Mouse (Mus musculus) stomach, embryonic 14.5 days (tissue): ENCODE data around the gene Magohb. TPM values are rescaled to one million over a fixed set of nuclear protein-coding genes. Genes with fewer than 3 reads are reported as not detected.

ENCODE experiments used
- ATAC-seq: fragments of 200-750 bp; cut with Nextera tagmentation; 2 replicates; pipeline ENCODE4 v1.8.0; 2017; ENCODE audit warnings: low read depth, moderate TSS enrichment; ENCODE audit not compliant: insufficient number of reproducible peaks, insufficient read depth, low FRiP score
- H3K27ac ChIP-seq: fragments of 300-500 bp; sonication (generic); 2 replicates; pipeline ENCODE4 v1.5.1; 2014; ENCODE audit warnings: mild to moderate bottlenecking, low read length, moderate library complexity, mixed read lengths
- H3K27me3 ChIP-seq: fragments of 300-500 bp; sonication (generic); 2 replicates; pipeline ENCODE4 v1.6.1; 2014; ENCODE audit warnings: low read length, control low read depth, mixed read lengths; ENCODE audit not compliant: control insufficient read depth, insufficient read depth
- H3K36me3 ChIP-seq: fragments of 300-500 bp; sonication (generic); 2 replicates; pipeline ENCODE4 v1.6.1; 2014; ENCODE audit warnings: mild to moderate bottlenecking, control low read depth, low read length, moderate library complexity, mixed read lengths; ENCODE audit not compliant: control insufficient read depth, insufficient read depth
- H3K4me1 ChIP-seq: fragments of 300-500 bp; sonication (generic); 2 replicates; pipeline ENCODE4 v1.6.1; 2014; ENCODE audit warnings: low read length, control low read depth, mixed read lengths; ENCODE audit not compliant: control insufficient read depth, insufficient read depth
- H3K4me2 ChIP-seq: fragments of 300-500 bp; sonication (generic); replicated peaks from 2 replicates; pipeline ENCODE4 v1.6.1; 2014; ENCODE audit warnings: low read depth, low read length, control low read depth
- H3K4me3 ChIP-seq: fragments of 300-500 bp; sonication (generic); 2 replicates; pipeline ENCODE4 v1.5.1; 2014; ENCODE audit warnings: low read depth, low read length, control low read depth
- H3K9ac ChIP-seq: fragments of 300-500 bp; sonication (generic); replicated peaks from 2 replicates; pipeline ENCODE4 v1.6.1; 2014; ENCODE audit warnings: low read depth, mild to moderate bottlenecking, control low read depth, low read length, moderate library complexity, mixed read lengths
- H3K9me3 ChIP-seq: fragments of 300-500 bp; sonication (generic); 2 replicates; pipeline ENCODE4 v1.6.1; 2016; ENCODE audit warnings: low read depth, low read length, control low read depth; ENCODE audit not compliant: control insufficient read depth
- WGBS: fragments of 180-500 bp; shearing (Covaris S2); extraction: QIAGEN DNeasy Blood & Tissue Kit; methylation state at CpG from one replicate; pipeline ENCODE4 v1.1.7; 2014; 5-methylcytosine and 5-hydroxymethylcytosine counted together
- polyA plus RNA-seq: library from polyadenylated mRNA; unstranded; fragments of >200 nt; fragmentation: Nextera tagmentation; extraction: Ambion mirVana; gene quantifications from 2 replicates; pipeline ENCODE4 v1.2.1, GENCODE M21; 2014

Gene Magohb
- polyA plus RNA-seq, 1 experiment from 2014 or later: 63.1 TPM

DNA sequence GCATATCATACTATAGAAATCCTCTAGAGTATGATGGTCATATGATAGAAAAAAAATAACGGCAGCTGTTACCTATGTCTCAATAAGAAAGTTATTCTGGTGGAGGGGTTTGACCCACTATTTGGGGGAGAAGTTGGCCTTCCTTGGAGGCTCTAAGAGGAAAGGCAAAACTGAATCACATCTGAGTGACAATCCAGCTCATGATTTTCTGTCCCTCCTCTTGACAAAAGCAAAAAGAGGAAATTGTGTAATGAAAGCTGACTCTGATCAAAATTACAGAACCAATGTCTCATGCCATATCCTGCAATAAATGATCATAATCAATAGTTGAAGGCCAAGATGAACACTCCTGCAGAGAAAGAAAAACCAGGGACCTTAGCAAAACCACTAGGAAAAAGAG is 20.7 kb downstream of the Magohb start:
- Histone ChIP-seq H3K9ac (no peak overlapping the region), H3K4me3 (no peak overlapping the region), H3K27me3 (no peaks in the 10 kb centered on the region), H3K4me2 (no peak overlapping the region), H3K27ac (no peak overlapping the region), H3K4me1 (no peaks in the 10 kb centered on the region), H3K36me3 (no peaks in the 10 kb centered on the region), H3K9me3 (no peaks in the 10 kb centered on the region)
- WGBS: 88% methylated on average over 1 of the region's 1 CpGs
- no peak for ATAC-seq

DNA sequence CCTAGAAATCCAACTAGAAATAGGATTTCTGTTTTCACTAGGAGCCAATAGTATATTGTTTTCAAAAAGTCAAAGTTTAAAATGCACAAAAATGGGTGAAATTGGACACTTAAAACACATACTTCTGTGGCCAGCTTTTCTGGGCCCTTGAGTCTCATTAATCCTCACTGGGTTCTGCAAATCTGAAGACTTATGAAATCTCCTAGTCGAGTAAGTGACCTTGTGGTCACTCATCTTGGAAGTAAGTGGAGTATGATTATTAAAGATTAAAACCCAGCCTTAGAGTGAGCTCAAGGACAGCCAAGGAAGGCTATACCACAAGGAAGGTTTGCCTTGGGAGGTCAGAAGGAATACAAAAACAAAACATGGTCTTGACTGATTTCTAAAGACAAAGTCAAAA is 22.7 kb downstream of the Magohb start:
- no peaks in the 10 kb centered on the region for H3K9me3 ChIP-seq
- no peaks in the 10 kb centered on the region for H3K36me3 ChIP-seq
- H3K4me3 ChIP-seq: no peak overlapping the region
- no peak overlapping the region for H3K9ac ChIP-seq
- H3K27ac ChIP-seq: no peak overlapping the region
- no peaks in the 10 kb centered on the region for H3K27me3 ChIP-seq
- WGBS: 63% methylated on average over 1 of the region's 1 CpGs
- no peaks in the 10 kb centered on the region for H3K4me1 ChIP-seq
- no peak overlapping the region for H3K4me2 ChIP-seq
- ATAC-seq: no peak

DNA sequence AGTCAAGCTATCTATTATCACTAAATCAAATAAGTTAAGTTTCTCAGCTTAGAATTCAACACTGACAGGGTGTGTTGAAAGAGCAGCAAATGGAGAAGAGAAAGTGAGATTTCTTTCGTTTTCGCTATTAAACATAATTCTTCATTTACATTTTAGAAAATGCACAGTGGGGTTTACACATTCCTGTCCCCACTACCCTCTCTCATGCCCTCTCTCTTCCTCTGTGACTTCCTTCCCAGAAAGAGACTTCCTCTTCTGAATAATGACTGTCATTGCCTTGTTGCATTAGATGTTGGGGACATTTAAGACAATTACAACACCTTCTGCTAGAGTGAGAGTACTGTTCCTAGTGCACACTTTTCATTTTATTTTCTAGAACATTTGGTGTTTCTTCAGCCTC is 23.4 kb downstream of the Magohb start:
- no peak for ATAC-seq
- no peak overlapping the region for H3K9ac ChIP-seq
- no peaks in the 10 kb centered on the region for H3K36me3 ChIP-seq
- H3K4me2 ChIP-seq: no peak overlapping the region
- no peaks in the 10 kb centered on the region for H3K4me1 ChIP-seq
- H3K27ac ChIP-seq: no peak overlapping the region
- 89% methylated on average over 2 of the region's 2 CpGs for WGBS
- no peaks in the 10 kb centered on the region for H3K9me3 ChIP-seq
- no peak overlapping the region for H3K4me3 ChIP-seq
- no peaks in the 10 kb centered on the region for H3K27me3 ChIP-seq

DNA sequence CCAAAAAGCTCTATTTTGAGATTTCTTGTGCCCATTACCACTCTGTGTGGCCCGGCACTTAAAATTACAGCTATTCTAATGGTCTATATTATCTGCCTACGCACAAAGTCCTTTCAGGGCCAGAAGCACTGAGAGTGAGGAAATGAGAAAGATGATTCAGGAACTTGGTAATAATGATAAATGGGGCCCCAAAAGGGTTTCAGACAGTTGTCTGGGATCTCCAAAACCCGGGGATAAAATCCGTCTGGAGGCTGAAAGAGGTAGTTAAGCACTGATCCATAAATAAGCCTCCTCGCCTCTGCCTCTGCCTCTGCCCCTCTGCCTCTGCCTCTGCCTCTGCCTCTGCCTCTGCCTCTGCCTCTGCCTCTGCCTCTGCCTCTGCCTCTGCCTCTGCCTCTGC is 28.9 kb downstream of the Magohb start:
- Histone ChIP-seq H3K27ac (no peak overlapping the region), H3K9me3 (no peaks in the 10 kb centered on the region), H3K9ac (no peak overlapping the region), H3K4me1 (no peaks in the 10 kb centered on the region), H3K27me3 (no peaks in the 10 kb centered on the region), H3K4me3 (no peak overlapping the region), H3K4me2 (no peak overlapping the region), H3K36me3 (no peaks in the 10 kb centered on the region)
- WGBS: 86% methylated on average over 5 of the region's 5 CpGs
- ATAC-seq: no peak

DNA sequence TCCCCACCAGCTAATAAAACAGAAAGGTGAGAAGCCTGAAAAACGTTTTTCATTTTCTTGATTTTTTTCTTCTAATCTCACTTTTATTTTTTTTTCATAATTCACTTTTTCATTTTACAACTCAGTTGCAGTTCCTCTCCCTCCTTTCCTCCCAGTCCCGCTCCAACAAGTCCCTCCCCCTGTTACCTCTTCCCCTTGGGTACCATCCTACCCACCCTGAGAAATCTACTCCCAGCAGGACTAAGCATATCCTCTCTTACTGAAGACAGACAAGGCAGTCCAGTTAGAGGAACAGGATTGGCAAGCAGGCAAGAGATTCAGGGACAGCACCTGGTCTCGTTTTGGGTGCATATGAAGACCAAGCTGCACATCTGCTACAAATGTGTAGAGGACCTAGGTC is 30.3 kb downstream of the Magohb start:
- H3K4me1 ChIP-seq: no peaks in the 10 kb centered on the region
- H3K9ac ChIP-seq: no peak overlapping the region
- H3K4me2 ChIP-seq: no peak overlapping the region
- no peak for ATAC-seq
- H3K27ac ChIP-seq: no peak overlapping the region
- 66% methylated on average over 3 of the region's 3 CpGs for WGBS
- no peaks in the 10 kb centered on the region for H3K9me3 ChIP-seq
- no peaks in the 10 kb centered on the region for H3K27me3 ChIP-seq
- H3K4me3 ChIP-seq: no peak overlapping the region
- no peaks in the 10 kb centered on the region for H3K36me3 ChIP-seq

DNA sequence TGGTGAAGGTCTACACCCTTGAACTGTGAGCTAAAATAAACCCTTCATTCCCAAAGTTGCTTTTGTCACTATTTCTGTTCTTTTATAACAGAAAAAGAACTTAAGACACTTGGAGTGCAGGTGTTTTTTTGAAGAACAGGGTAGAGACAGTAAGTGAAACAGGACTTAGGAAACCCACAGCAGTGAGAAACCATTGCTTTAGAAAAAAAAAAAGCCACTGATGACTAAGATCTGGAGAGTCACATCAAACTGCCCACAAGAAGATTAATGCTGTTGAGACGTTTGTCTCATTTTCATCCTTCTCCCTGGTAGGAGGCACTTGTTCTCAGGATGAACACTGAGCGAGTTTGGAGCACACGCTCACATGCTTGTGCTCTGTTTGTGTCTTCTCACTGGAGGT is 31.0 kb downstream of the Magohb start:
- Histone ChIP-seq H3K4me1 (no peaks in the 10 kb centered on the region), H3K4me2 (no peak overlapping the region), H3K27me3 (no peaks in the 10 kb centered on the region), H3K27ac (no peak overlapping the region), H3K4me3 (no peak overlapping the region), H3K9ac (no peak overlapping the region), H3K36me3 (no peaks in the 10 kb centered on the region), H3K9me3 (no peaks in the 10 kb centered on the region)
- WGBS: 77% methylated on average over 3 of the region's 3 CpGs
- ATAC-seq: no peak

DNA sequence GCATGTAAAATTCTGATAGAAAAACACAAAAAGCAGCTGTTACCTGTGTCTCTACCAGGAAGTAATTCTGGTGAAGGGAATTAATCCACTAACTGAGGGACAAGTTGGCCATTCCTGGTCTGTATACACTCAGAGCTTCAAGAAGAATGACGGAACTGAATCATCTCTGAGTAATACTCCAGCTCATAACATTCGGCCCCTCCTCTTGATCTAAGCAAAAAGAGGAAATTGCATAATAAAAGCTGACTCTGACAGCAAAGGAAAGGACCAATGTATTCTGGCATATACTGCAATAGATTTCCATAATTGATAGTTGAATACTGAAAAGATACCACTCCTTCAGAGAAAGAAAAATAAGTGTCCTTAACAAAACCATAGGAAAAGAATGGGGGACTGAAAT is 45.8 kb downstream of the Magohb start, which contains the start of gene Klra2:
TSS of gene Klra2 (minus strand) at position 157 of the 400 bp plus-strand sequence.
- ATAC-seq: no peak
- Histone ChIP-seq H3K4me3 (no peak within 1 kb of the TSS), H3K27me3 (no peaks in the 10 kb centered on the region), H3K36me3 (no peaks in the 10 kb centered on the region), H3K27ac (no peak within 1 kb of the TSS), H3K4me1 (no peaks in the 10 kb centered on the region), H3K9ac (no peak within 1 kb of the TSS), H3K4me2 (no peak within 1 kb of the TSS), H3K9me3 (no peaks in the 10 kb centered on the region)
- 86% methylated on average over 2 of the region's 2 CpGs for WGBS

DNA sequence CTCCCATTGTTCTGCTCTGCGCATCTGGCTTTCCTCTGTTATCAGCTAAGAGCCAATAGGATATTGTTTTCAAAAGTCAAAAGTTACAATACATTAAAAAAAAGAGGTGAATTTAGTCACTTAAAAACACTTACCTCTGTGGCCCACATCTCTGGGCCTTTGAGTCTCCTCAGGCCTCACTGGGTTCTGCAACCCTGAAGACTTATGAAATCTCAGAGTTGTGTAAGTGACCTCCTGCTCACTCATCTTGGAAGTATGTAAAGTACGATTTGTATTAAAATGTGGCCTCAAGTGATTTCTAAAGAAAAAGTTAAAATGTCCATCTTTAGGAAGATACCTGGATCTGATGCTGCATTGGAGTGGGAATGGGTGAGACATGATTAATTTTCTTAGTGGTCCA is 48.0 kb downstream of the Magohb start:
- Histone ChIP-seq H3K36me3 (no peaks in the 10 kb centered on the region), H3K4me2 (no peak overlapping the region), H3K27ac (no peak overlapping the region), H3K4me3 (no peak overlapping the region), H3K4me1 (no peaks in the 10 kb centered on the region), H3K9me3 (no peaks in the 10 kb centered on the region), H3K9ac (no peak overlapping the region), H3K27me3 (no peaks in the 10 kb centered on the region)
- ATAC-seq: no peak
- 69% methylated on average over 2 of the region's 2 CpGs for WGBS
